Mouse (Mus musculus): Measurements from ENCODE around the gene Aass. TPM values are rescaled to one million over a fixed set of nuclear protein-coding genes. Genes with fewer than 3 reads are reported as not detected.

Gene Aass
- total RNA-seq, 2 experiments from 2014 or later, result 0.24 TPM; not detected in 1

DNA sequence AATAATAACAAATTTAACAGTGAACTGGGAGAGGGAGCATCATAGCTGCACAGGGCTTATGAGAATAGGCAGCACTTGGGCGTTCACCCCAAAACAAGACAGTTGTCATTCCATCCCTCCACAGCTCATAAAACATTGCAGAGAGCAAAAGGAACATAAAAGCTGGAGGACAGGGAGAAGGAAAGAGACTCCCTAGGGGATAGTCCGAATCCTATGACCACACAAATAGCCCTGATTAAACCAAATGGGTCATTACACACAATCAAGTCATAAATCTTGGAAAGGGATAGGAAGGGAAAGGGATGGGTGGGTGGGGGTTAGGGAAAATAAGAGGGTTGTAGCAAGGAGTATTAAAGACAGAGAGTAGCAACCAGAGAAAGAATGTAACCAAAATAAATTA, 54.5 kb downstream of the Aass start:
- intact Hi-C loops (cut with DNase I), result no loop called here
- DNase-seq, result no peak

DNA sequence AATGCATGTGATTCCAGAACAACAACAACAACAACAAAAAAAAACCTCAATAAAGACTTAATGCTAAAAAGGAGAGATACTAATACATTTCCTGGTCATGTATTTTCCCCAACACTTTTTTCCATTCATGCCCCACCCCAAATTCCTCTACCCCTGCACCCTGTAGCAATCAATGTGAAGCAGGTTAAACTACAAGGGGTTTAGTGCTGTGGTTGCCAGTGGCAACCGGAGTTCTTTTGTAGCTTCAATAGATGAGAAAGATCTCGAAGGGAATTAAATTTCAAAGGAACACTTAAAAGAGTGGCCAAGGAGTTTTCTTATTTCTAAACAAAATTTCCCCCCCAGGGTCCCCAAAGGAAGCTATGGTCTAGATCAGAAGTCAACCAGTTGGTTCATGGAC, 56.7 kb downstream of the Aass start:
- intact Hi-C loops (cut with DNase I), result no loop called here
- DNase-seq, result no peak

DNA sequence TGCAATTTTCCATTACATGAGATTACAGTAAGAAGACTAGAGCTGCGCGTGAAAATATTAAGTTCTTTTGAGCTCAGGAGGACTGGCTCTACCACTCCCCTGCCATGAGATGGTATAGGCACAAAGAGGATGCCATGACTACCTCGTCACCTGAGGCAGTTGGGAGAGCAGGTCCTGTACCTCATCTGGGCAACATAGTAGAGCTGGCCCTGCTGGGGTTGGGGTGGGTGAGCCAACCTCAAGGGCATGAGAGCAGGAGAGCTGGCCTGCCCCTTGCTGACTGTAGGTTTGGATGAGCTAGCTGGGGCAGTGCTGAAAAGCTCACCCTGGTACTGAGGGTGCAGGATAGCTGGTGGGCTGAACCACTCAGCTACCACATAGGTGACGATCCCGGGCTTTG, 77.1 kb downstream of the Aass start:
- intact Hi-C loops (cut with DNase I), result no loop called here
- no peak for DNase-seq

DNA sequence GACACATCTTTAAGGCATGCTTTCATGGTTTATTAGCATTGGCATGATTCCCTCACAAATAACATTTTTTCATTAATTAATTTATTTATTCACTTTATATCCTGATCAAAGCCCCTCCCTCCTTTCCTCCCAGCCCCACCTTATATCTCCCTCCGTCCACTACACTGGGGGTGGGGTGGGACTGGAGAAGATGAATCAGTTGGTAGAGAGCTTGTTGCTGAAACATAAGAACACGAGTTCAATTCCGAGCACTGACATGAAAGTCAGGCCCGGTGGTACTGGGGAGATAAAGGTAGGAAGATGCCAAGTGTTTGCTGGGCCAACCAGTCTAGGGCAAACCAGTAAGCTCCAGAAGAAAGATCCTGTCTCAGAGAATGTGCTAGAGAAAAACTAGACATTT, 84.0 kb downstream of the Aass start:
- intact Hi-C loops (cut with DNase I), result no loop called here
- no peak for DNase-seq

DNA sequence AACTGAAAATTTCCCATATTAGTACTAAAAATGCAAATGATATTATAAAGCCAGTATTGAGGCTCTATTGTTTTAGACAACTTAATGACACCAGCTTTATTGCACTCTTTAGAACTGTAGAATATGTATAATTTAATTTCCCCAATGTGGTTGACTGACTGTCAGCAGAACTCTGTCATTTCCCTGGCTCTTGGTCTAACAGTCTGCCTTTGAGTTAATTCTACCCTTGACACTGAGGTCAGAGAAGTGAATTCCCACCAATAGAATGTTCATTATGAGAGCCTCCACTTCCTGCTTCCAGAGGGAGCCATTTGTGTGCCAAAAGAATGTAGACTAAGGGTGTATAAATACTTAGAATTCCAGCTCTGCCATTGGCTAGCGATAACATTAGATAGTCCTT, 104.5 kb downstream of the Aass start:
- DNase-seq, result no peak
- intact Hi-C loops (cut with DNase I), result no loop called here

Other genes with a start within 250 kb of the Aass start
- gene Fezf1, start 115.4 kb upstream of the Aass start, total RNA-seq (2021), result not detected

Data from heart, postnatal 14 days (tissue).